ENCODE assay signal across 8 mouse cellular contexts in genomic region chr10:95087864-95088570, GRCm38 (mm10).
A peak's percentile ranks its signal among the peaks of the same experiment; 100 is the strongest.
DNase-seq lines count a peak whose midpoint lies in the region; ATAC-seq and TF ChIP-seq lines count a peak whose summit lies in the region.

No protein-coding gene starts in this region.

- peak; percentile 66; the same call in 1 of the 2 replicates for ATAC-seq in intestine, embryonic 14.5 days (replicated peaks; ENCODE audit: low FRiP score, low TSS enrichment, low read depth)
- peak; percentile 80; the same call in 1 of the 2 replicates for ATAC-seq in midbrain, embryonic 14.5 days (ENCODE audit: low FRiP score, low TSS enrichment)
- peak; percentile 47; the same call in 1 of the 2 replicates for ATAC-seq in stomach, embryonic 14.5 days (ENCODE audit: insufficient number of reproducible peaks, insufficient read depth, low FRiP score, low read depth)

- H3K4me3 ChIP-seq in cortical plate, adult 2 months (ENCODE audit: insufficient read depth, low read length), result no peak overlapping the region
- H3K4me3 ChIP-seq in intestine, embryonic 14.5 days (ENCODE audit: low read depth, low read length), result no peak overlapping the region
- no peak overlapping the region for H3K4me3 ChIP-seq in midbrain, embryonic 14.5 days (replicated peaks; ENCODE audit: low read depth, low read length)
- H3K4me3 ChIP-seq in stomach, embryonic 14.5 days (ENCODE audit: low read depth, low read length), result no peak overlapping the region

- 0 out of 2 replicates have a peak, but pooled peaks cover 4% of the 10 kb centered on the region for H3K27me3 ChIP-seq in intestine, embryonic 14.5 days (replicated peaks; ENCODE audit: control insufficient read depth, insufficient read depth, low read length)
- H3K27me3 ChIP-seq in midbrain, embryonic 14.5 days (ENCODE audit: control insufficient read depth, insufficient read depth, low read length), result no peaks in the 10 kb centered on the region
- no peaks in the 10 kb centered on the region for H3K27me3 ChIP-seq in stomach, embryonic 14.5 days (ENCODE audit: control insufficient read depth, insufficient read depth, low read length)

- H3K36me3 ChIP-seq in intestine, embryonic 14.5 days (ENCODE audit: control insufficient read depth, insufficient read depth, low read length), result no peaks in the 10 kb centered on the region
- H3K36me3 ChIP-seq in midbrain, embryonic 14.5 days (ENCODE audit: control insufficient read depth, insufficient read depth, low read length), result no peaks in the 10 kb centered on the region
- no peaks in the 10 kb centered on the region for H3K36me3 ChIP-seq in stomach, embryonic 14.5 days (ENCODE audit: control insufficient read depth, insufficient read depth, low read length)

- TF ChIP-seq POLR2A in cortical plate, adult 2 months (IDR thresholded peaks at IDR 0.05; ENCODE audit: extremely low read depth, insufficient read depth, low read length), result no peak

- no peak overlapping the region for H3K4me2 ChIP-seq in intestine, embryonic 14.5 days (ENCODE audit: low read length)
- no peak overlapping the region for H3K4me2 ChIP-seq in midbrain, embryonic 14.5 days (ENCODE audit: low read length)
- H3K4me2 ChIP-seq in stomach, embryonic 14.5 days (replicated peaks; ENCODE audit: low read depth, low read length), result no peak overlapping the region

- intact Hi-C loops in gastrocnemius, postnatal 14 days (cut with DNase I; ENCODE audit: low total_unique reads), result loop anchor here (5.0 kb wide), 2 partner anchors 329 to 389 kb away; partner anchors contain the start of gene Socs2
- intact Hi-C loops in left cerebral cortex, postnatal 10 days (cut with DNase I), result loop anchor here (5.0 kb wide), 3 partner anchors 96 to 389 kb away; partner anchors contain the start of gene Socs2

- H3K4me1 ChIP-seq in cortical plate, adult 2 months (ENCODE audit: control insufficient read depth, insufficient read depth, low read length), result 0 out of 2 replicates have a peak, but pooled peaks cover 1% of the 10 kb centered on the region
- H3K4me1 ChIP-seq in intestine, embryonic 14.5 days (replicated peaks; ENCODE audit: control insufficient read depth, insufficient read depth, low read length), result no peaks in the 10 kb centered on the region; the same call in 1 of the 2 replicates
- no peaks in the 10 kb centered on the region for H3K4me1 ChIP-seq in midbrain, embryonic 14.5 days (ENCODE audit: control insufficient read depth, insufficient read depth, low read length)
- 0 out of 2 replicates have a peak, but pooled peaks cover 3% of the 10 kb centered on the region for H3K4me1 ChIP-seq in stomach, embryonic 14.5 days (ENCODE audit: control insufficient read depth, insufficient read depth, low read length)

- WGBS in intestine, embryonic 14.5 days, result 33% methylated on average over 13 of the region's 13 CpGs
- 41% methylated on average over 13 of the region's 13 CpGs for WGBS in midbrain, embryonic 14.5 days
- 33% methylated on average over 13 of the region's 13 CpGs for WGBS in stomach, embryonic 14.5 days

- peak; percentile 7 to 16 for DNase-seq in spleen, adult 18-20 months
- DNase-seq in spleen, postnatal 4 days (ENCODE audit: low spot score in 2 of 2), result no peak
- DNase-seq in gastrocnemius, postnatal 14 days, result peak; percentile 68
- peak; percentile 66 for DNase-seq in intestine, embryonic 14.5 days (ENCODE audit: low spot score)
- DNase-seq in left cerebral cortex, postnatal 10 days (ENCODE audit: extremely low spot score in 1 of 2, low spot score in 2 of 2), result peak; percentile 44 to 67
- peak; percentile 87 for DNase-seq in midbrain, embryonic 14.5 days

- no peaks in the 10 kb centered on the region for H3K9me3 ChIP-seq in intestine, embryonic 14.5 days (ENCODE audit: control insufficient read depth, low read length)
- no peaks in the 10 kb centered on the region for H3K9me3 ChIP-seq in midbrain, embryonic 14.5 days (ENCODE audit: control insufficient read depth, low read length)
- H3K9me3 ChIP-seq in stomach, embryonic 14.5 days (ENCODE audit: control insufficient read depth, low read depth, low read length), result no peaks in the 10 kb centered on the region

- H3K9ac ChIP-seq in intestine, embryonic 14.5 days (ENCODE audit: low read length), result no peak overlapping the region
- no peak overlapping the region for H3K9ac ChIP-seq in midbrain, embryonic 14.5 days (replicated peaks; ENCODE audit: low read length)
- H3K9ac ChIP-seq in stomach, embryonic 14.5 days (replicated peaks; ENCODE audit: low read depth, low read length), result no peak overlapping the region

- TF ChIP-seq CTCF in cortical plate, adult 2 months (IDR thresholded peaks at IDR 0.05; ENCODE audit: extremely low read depth, insufficient read depth, low read length), result peak; percentile 85

- H3K27ac ChIP-seq in cortical plate, adult 2 months (ENCODE audit: insufficient read depth, low read length), result no peak overlapping the region
- no peak overlapping the region for H3K27ac ChIP-seq in intestine, embryonic 14.5 days (ENCODE audit: low read depth)
- H3K27ac ChIP-seq in midbrain, embryonic 14.5 days (replicated peaks; ENCODE audit: low read depth, low read length), result no peak overlapping the region
- H3K27ac ChIP-seq in stomach, embryonic 14.5 days (ENCODE audit: low read length), result no peak overlapping the region

Comparison
In these comparisons a context has a peak if more than half of its experiments do, and no peak if none do; other contexts are left out.
1. DNase-seq: peak in spleen, adult 18-20 months (2 of 2), gastrocnemius, postnatal 14 days (single experiment), intestine, embryonic 14.5 days (single experiment), left cerebral cortex, postnatal 10 days (2 of 2) and midbrain, embryonic 14.5 days (single experiment); none in spleen, postnatal 4 days (0 of 2).
2. Peak in every context shown above with its lines, with median percentiles within 50 percentile points of each other: ATAC-seq.